Mouse (Mus musculus) regulatory T cell (primary cell): ENCODE data around the gene Trak2.
"Not testable (repeated sequence)": the region's sequence is repeated elsewhere in the genome, so short reads cannot be mapped to it uniquely, and the experiment has no call there.

Experiments used
- in situ Hi-C: fragments of 300-600 bp; cut with MboI, MseI; formaldehyde crosslinking; loops from one replicate; pipeline ENCODE4 v1.15.1; 2025; ENCODE audit warnings: high pct_unique_total_duplicates

Gene Trak2

DNA sequence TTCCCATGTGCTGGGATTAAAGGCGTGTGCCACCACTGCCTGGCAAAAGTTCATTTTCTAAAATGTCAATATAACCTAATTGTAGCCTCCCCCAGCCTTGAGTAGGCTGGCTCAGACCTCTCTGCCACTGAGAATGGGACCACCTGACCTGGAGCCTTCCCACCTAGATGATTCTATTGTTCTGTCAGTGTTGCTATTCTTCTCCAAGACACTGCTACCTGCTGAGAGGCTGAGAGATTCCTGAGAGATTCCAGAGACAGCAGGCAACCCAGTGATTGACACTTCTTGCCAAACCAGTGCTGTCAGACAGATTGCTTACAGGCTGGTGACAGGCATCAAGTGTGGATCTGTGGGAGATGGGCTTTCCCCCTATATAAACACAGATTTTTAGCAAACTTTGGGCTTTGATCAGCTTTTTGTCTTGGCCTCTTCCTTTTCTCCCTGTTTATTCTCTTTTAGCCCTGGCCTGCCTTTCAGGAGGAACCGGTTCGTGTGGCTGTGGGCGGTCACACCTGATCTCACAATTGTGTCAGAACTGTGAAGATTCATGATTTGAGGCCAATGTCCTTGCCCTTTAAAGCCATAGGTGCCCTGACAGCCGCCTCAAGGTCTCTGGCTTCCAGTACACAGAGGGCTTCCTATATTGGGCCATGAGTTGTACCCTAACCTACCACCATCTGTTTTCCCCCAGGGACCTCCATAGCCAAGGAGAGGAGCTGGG, 83.2 kb downstream of the Trak2 start:
- in situ Hi-C loops = loop anchor here (5.0 kb wide), 2 partner anchors 33 to 198 kb away; no protein-coding TSS in a partner anchor

DNA sequence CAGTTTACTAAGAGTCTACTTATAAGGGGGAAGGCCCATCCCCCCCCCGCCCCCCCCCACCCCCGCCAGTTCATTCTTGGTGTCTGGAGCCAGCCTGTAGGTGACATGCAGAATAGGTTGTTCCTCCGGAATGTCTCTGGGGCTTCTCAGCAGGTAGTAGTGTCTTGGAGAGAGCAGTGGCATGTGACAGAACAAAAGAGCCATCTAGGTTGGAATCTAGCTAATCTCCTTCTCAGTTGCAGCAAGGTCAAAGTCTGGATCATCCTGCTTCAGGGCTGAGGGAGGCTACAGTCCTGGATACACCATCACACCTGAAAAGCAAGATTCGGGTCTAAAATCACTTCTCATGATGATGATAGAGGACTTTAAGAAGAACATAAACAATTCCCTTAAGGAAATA, 87.6 kb downstream of the Trak2 start:
- in situ Hi-C loops = no loop called here

DNA sequence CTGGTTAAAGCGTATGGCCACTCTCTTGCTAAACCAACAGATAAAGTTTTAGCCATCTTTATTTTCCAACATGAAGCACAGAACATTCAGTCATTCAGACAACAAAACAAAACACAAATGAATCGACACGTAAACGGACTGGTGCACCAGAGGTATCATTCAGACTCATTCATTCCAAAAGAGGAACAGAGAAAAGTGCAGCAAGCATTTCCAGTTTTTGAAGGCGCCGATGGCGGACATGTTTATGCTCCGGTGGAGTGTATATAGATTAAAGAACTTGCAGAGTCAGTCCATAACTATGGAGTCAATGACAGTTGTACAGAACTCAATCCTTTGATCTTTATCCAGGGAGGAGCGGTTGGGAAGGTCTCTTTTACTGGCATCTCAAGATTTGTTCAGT, 90.0 kb downstream of the Trak2 start:
- in situ Hi-C loops = not testable (repeated sequence)

DNA sequence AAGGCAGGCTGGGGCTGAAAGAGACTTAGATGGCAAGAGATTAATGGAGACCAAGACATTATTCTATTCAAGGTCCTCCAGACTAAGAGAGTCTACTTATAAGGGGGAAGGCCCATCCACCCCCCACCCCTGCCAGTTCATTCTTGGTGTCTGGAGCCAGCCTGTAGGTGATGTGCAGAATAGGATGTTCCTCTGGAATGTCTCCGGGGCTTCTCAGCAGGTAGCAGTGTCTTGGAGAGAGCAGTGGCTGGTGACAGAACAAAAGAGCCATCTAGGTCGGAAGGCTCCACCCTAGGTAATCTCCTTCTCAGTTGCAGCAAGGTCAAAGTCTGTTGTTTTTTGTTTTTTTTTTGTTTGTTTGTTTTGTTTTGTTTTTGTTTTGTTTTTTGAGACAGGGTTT, 93.9 kb downstream of the Trak2 start:
- in situ Hi-C loops = loop anchor here (5.0 kb wide), 1 partner anchor 42 kb away; no protein-coding TSS in a partner anchor

DNA sequence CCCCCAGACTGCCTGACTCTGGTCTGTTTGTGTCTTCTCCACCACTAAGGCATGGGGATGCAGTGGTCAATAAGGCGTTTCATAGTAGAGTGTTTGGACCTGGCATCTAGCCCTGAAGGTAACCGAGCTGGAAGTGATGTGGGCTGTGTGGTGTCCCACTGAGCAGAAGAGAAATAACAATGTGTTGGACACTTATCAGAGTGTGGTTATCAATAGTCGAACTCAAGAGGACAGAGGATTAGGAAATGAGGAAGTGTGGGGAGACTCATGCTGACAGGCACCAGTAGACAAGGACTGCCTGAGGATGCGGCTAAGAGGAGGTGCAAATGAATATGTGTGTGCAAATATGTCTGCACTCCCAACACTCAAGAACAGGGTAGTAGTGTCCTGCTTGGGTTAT, 96.7 kb downstream of the Trak2 start:
- in situ Hi-C loops = loop anchor here (5.0 kb wide), 1 partner anchor 39 kb away; no protein-coding TSS in a partner anchor

DNA sequence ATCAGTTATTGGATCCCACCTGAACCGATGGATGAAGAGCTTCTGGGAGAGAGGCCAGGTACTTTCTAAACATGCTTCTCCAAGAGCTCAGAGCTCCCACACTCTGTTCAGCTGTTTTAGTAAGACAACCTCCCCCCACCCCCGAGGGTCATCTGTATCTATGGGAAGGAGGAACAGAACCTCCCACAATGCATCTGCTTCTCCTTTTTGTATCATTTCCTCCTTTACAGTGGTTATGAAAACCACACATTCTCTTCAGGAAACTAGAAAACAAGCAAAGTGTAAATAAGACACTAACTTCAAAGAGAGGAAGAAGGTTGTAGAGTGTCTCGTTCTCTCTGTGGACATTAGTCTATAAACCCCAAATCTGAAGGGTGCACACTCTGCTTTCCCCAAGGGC, 112.6 kb downstream of the Trak2 start:
- in situ Hi-C loops = not testable (repeated sequence)

DNA sequence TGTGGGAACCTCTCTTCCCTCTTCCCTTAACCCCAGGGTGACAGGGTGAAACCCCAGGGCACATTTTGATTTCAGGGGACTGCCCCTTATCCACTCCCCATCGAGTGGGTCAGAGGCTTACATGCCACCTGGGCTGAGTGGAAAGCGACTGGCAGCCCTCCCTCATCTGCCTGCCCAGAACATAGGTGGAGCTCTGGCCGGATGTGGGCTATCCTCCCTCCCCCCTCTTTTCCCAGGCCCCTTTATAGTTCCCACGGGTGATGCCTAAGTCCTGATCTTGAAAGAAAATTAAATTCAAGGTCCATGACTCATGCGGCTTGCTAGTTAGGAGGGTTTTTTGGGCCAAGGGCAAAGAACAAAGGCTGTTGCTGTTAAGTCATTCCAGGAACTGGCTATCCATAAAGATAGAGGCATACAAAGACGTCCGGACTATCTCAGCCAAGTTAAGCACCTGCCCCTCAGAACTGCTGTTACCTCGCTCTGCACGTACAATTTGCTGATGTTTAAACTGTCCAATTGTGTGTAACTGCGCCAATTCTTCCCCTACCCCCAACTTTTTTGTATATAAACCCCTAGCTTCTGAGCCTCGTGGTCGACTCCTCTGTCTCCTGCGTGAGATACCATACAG, 113.4 kb downstream of the Trak2 start:
- in situ Hi-C loops = loop anchor here (5.0 kb wide), 1 partner anchor 32 kb away; no protein-coding TSS in a partner anchor

DNA sequence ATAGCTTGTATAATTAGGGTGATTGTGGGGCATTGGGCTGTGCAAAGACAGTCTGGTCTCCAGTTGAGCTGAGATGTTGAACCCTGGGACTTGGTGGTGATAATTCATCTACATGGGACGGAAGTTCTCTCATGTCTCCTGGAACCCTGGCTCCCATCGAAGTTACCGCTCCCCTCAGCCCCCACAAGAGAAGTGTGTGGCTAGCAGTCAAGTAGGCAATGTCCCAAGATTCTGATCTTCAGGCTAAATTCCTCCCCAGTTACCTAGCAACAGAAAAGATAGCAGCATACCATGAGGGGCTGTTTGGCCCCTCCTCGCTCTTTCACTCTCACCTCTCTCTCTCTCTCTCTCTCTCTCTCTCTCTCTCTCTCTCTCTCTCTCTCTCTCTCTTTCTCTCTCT, 114.1 kb downstream of the Trak2 start:
- in situ Hi-C loops = loop anchor here (5.0 kb wide), 1 partner anchor 33 kb away; no protein-coding TSS in a partner anchor

DNA sequence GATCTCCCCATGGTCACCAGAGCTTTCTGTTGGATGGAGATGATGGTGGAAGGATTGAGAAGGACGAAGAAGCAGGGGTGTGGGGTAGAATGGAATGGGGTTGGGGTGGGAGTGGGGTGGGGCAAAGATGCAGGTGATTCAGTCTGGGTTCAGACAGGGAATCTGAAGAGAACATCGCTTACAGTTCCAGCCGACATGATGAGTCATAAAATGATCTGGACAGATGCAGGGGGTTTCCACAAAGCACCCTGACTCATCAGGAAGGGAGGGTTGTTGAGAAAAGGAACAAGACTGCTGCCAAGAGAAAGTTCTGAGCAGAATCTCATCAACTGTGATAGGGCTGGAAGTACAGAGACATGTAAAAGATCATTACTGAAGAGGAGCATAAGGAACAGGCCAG, 116.4 kb downstream of the Trak2 start:
- in situ Hi-C loops = loop anchor here (5.0 kb wide), 1 partner anchor 35 kb away; no protein-coding TSS in a partner anchor
